Mouse (Mus musculus) limb, embryonic 15.5 days (tissue): ENCODE data around the gene Kcnn4. TPM values are rescaled to one million over a fixed set of nuclear protein-coding genes. Genes with fewer than 3 reads are reported as not detected.

Experiments
- ATAC-seq: fragments of 200-750 bp; cut with Nextera tagmentation; 2 replicates; pipeline ENCODE4 v1.8.0; 2017; ENCODE audit warnings: low read depth, moderate TSS enrichment; ENCODE audit not compliant: insufficient number of reproducible peaks, low FRiP score, low TSS enrichment
- H3K27ac ChIP-seq: fragments of 300-500 bp; sonication (generic); 2 replicates; pipeline ENCODE4 v1.5.1; 2015; ENCODE audit warnings: moderate library complexity, mild to moderate bottlenecking, inconsistent platforms
- H3K27me3 ChIP-seq: fragments of 300-500 bp; sonication (generic); 2 replicates; pipeline ENCODE4 v1.6.1; 2015; ENCODE audit warnings: inconsistent platforms
- H3K36me3 ChIP-seq: fragments of 300-500 bp; sonication (generic); 2 replicates; pipeline ENCODE4 v1.6.1; 2015; ENCODE audit warnings: inconsistent platforms
- H3K4me1 ChIP-seq: fragments of 300-500 bp; sonication (generic); 2 replicates; pipeline ENCODE4 v1.6.1; 2015; ENCODE audit warnings: inconsistent platforms
- H3K4me2 ChIP-seq: fragments of 300-500 bp; sonication (generic); 2 replicates; pipeline ENCODE4 v1.6.1; 2015; ENCODE audit warnings: mild to moderate bottlenecking, inconsistent platforms
- H3K4me3 ChIP-seq: fragments of 300-500 bp; sonication (generic); 2 replicates; pipeline ENCODE4 v1.5.1; 2015; ENCODE audit warnings: mild to moderate bottlenecking, inconsistent platforms
- H3K9ac ChIP-seq: fragments of 300-500 bp; sonication (generic); 2 replicates; pipeline ENCODE4 v1.6.1; 2015; ENCODE audit warnings: inconsistent platforms
- H3K9me3 ChIP-seq: fragments of 300-500 bp; sonication (generic); 2 replicates; pipeline ENCODE4 v1.6.1; 2016; ENCODE audit warnings: inconsistent platforms
- WGBS: fragments of 180-500 bp; shearing (Covaris S2); methylation state at CpG from one replicate; pipeline ENCODE4 v1.1.7; 2015; 5-methylcytosine and 5-hydroxymethylcytosine counted together
- polyA plus RNA-seq: library from polyadenylated mRNA; unstranded; fragments of >200 nt; fragmentation: Nextera tagmentation; extraction: Ambion mirVana; gene quantifications from 2 replicates; pipeline ENCODE4 v1.2.1, GENCODE M21; 2015

Gene Kcnn4
- polyA plus RNA-seq, 1 experiment from 2014 or later: 3.0 TPM

DNA sequence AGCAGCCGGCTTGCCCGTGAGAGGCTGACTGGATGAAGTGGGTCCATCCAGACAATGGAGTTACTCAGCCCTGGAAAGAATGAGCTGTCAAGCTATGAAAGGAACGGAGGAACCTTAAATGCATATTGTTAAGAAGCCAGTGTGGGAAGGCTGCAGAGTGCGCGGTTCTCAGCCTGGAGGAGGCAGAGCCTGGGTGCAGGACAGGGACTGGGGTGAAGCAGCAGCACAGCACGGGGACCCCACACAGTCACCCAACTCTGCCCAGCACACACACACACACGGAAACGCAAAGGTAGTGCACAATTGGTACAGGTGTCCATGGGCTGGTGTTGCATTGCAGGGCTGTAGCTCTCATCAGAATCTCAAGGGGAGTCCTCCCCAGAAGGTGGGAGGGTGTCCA lies 49.5 kb downstream of the Kcnn4 start:
- ATAC-seq: no peak
- WGBS: 92% methylated on average over 8 of the region's 8 CpGs
- peaks cover 53% of the 10 kb centered on the region for H3K36me3 ChIP-seq
- H3K9ac ChIP-seq: no peak overlapping the region
- H3K4me1 ChIP-seq: no peaks in the 10 kb centered on the region
- H3K4me2 ChIP-seq: no peak overlapping the region
- no peak overlapping the region for H3K27ac ChIP-seq
- no peaks in the 10 kb centered on the region for H3K27me3 ChIP-seq
- H3K4me3 ChIP-seq: no peak overlapping the region
- no peaks in the 10 kb centered on the region for H3K9me3 ChIP-seq

- WGBS: 80% methylated on average over 7 of the region's 7 CpGs
Observed at GRCm38 (mm10) chr7:24421648-24422047, 51.6 kb downstream of the Kcnn4 start.

GRCm38 (mm10) chr7:24422251-24422650 lies 52.2 kb downstream of the Kcnn4 start:
- no peak overlapping the region for H3K9ac ChIP-seq
- WGBS: 80% methylated on average over 8 of the region's 8 CpGs
- H3K36me3 ChIP-seq: peaks cover 37% of the 10 kb centered on the region
- H3K4me1 ChIP-seq: no peaks in the 10 kb centered on the region
- no peak overlapping the region for H3K4me2 ChIP-seq
- no peak overlapping the region for H3K27ac ChIP-seq
- no peaks in the 10 kb centered on the region for H3K27me3 ChIP-seq
- no peak for ATAC-seq
- no peak overlapping the region for H3K4me3 ChIP-seq
- H3K9me3 ChIP-seq: no peaks in the 10 kb centered on the region

More at GRCm38 (mm10) chr7:24421648-24422047, 51.6 kb downstream of the Kcnn4 start:
- peaks cover 40% of the 10 kb centered on the region for H3K36me3 ChIP-seq
- H3K9ac ChIP-seq: no peak overlapping the region
- no peak overlapping the region for H3K27ac ChIP-seq
- no peaks in the 10 kb centered on the region for H3K4me1 ChIP-seq
- no peak overlapping the region for H3K4me3 ChIP-seq
- no peaks in the 10 kb centered on the region for H3K9me3 ChIP-seq
- no peaks in the 10 kb centered on the region for H3K27me3 ChIP-seq
- no peak for ATAC-seq
- no peak overlapping the region for H3K4me2 ChIP-seq

GRCm38 (mm10) chr7:24423107-24423763 lies 53.2 kb downstream of the Kcnn4 start:
- Histone ChIP-seq H3K9me3 (no peaks in the 10 kb centered on the region), H3K36me3 (peaks cover 37% of the 10 kb centered on the region), H3K27me3 (no peaks in the 10 kb centered on the region), H3K4me3 (no peak overlapping the region), H3K4me1 (no peaks in the 10 kb centered on the region), H3K4me2 (no peak overlapping the region), H3K27ac (no peak overlapping the region), H3K9ac (no peak overlapping the region)
- 90% methylated on average over 15 of the region's 15 CpGs for WGBS
- no peak for ATAC-seq

DNA sequence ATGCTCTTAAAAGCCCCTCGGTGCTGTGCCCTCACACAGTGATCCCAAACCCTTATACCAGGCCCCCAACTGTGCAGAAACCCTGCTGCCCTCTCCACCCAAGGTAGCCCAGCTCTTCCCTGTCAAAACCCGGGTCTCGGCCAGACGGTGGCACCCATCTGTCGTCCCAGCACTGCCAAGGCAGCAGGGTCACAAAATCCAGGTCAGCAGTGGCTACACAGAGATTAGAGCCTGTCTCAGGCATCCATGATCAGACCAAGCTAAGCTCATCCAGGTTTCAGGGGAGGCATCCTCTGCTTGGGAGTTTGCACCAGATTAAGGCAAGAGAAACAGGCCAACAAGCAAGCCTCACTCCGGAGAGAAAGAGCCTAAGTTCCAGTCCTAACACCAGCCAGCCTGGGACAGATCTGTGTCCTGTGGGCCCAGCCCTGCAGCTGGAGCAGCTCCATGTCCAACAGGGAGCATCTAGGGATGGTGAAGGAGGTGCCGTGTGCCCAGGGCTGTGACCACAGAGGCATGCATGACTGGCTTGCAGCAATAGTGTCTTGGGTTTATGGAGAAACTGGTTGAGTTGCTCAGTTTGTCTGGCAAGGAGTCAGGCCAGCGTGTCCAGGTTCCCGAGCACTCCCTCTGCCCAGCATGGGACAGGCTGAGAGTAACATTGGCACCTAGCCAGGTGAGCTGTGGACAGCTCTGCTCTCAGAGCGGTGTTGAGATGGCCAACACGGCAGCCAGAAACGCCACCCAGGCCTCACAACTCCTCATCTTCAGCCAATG lies 54.1 kb downstream of the Kcnn4 start:
- no peak for ATAC-seq
- no peak overlapping the region for H3K9ac ChIP-seq
- H3K27me3 ChIP-seq: no peaks in the 10 kb centered on the region
- 73% methylated on average over 12 of the region's 12 CpGs for WGBS
- H3K36me3 ChIP-seq: peaks cover 37% of the 10 kb centered on the region
- H3K27ac ChIP-seq: no peak overlapping the region
- H3K4me2 ChIP-seq: no peak overlapping the region
- no peaks in the 10 kb centered on the region for H3K4me1 ChIP-seq
- H3K4me3 ChIP-seq: no peak overlapping the region
- no peaks in the 10 kb centered on the region for H3K9me3 ChIP-seq

GRCm38 (mm10) chr7:24425919-24426318 lies 55.9 kb downstream of the Kcnn4 start:
- H3K4me1 ChIP-seq: 0 out of 2 replicates have a peak, but pooled peaks cover 6% of the 10 kb centered on the region
- no peak overlapping the region for H3K4me2 ChIP-seq
- no peak overlapping the region for H3K9ac ChIP-seq
- H3K27me3 ChIP-seq: no peaks in the 10 kb centered on the region
- ATAC-seq: no peak
- WGBS: 69% methylated on average over 9 of the region's 9 CpGs
- H3K4me3 ChIP-seq: no peak overlapping the region
- H3K36me3 ChIP-seq: peaks cover 27% of the 10 kb centered on the region
- H3K9me3 ChIP-seq: no peaks in the 10 kb centered on the region
- no peak overlapping the region for H3K27ac ChIP-seq

GRCm38 (mm10) chr7:24427168-24427567 lies 57.1 kb downstream of the Kcnn4 start:
- H3K9me3 ChIP-seq: no peaks in the 10 kb centered on the region
- H3K9ac ChIP-seq: no peak overlapping the region
- H3K27ac ChIP-seq: no peak overlapping the region
- ATAC-seq: no peak
- no peak overlapping the region for H3K4me3 ChIP-seq
- H3K4me1 ChIP-seq: 0 out of 2 replicates have a peak, but pooled peaks cover 6% of the 10 kb centered on the region
- H3K27me3 ChIP-seq: peaks cover 4% of the 10 kb centered on the region
- peaks cover 15% of the 10 kb centered on the region for H3K36me3 ChIP-seq
- no peak overlapping the region for H3K4me2 ChIP-seq
- 94% methylated on average over 8 of the region's 8 CpGs for WGBS

- WGBS: 93% methylated on average over 5 of the region's 5 CpGs
- H3K9ac ChIP-seq: no peak overlapping the region
Observed at GRCm38 (mm10) chr7:24428725-24429124, 58.7 kb downstream of the Kcnn4 start.

DNA sequence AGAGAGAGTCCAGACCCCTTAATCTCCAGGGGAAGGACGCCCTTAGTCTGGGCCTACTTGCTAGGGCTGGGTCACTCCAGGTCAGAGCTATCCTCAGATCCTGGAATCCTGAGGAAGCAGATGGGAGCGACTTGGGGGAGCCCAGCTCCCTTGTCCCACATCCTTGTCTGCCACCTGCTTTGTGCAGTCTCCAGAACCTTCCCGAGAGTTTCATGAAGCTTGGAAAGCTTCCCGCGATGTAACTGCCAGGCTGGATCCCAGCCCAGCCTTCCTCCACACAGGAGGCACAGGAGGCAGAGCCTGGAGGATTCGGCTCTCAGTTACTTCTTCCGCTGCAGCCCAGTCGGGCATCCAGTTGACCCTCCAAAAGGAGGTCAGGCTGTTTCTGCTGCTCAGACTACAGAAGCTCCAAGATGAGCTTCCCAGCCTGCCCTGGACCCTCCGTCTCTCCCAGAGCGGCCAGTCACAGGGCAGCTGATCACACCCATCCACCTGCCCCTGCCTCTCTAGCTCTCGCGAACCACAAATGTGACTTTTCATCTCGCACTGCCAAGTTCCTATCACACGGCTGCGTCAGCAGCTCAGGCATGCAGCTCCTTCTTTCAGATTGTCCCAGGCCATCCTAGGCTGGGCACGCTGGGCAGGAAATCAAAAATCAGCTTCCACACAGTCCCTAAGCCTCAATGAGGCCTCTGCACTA lies 59.5 kb downstream of the Kcnn4 start:
- H3K4me3 ChIP-seq: no peak overlapping the region
- 0 out of 2 replicates have a peak, but pooled peaks have one; percentile 26 for ATAC-seq
- H3K36me3 ChIP-seq: no peaks in the 10 kb centered on the region
- 60% methylated on average over 16 of the region's 16 CpGs for WGBS
- no peak overlapping the region for H3K4me2 ChIP-seq
- H3K27me3 ChIP-seq: peaks cover 22% of the 10 kb centered on the region
- no peak overlapping the region for H3K9ac ChIP-seq
- peak overlapping the region; percentile 54; the same call in 1 of the 2 replicates for H3K27ac ChIP-seq
- H3K4me1 ChIP-seq: 0 out of 2 replicates have a peak, but pooled peaks cover 6% of the 10 kb centered on the region
- no peaks in the 10 kb centered on the region; the same call in 1 of the 2 replicates for H3K9me3 ChIP-seq

More at GRCm38 (mm10) chr7:24428725-24429124, 58.7 kb downstream of the Kcnn4 start:
- Histone ChIP-seq H3K27me3 (peaks cover 18% of the 10 kb centered on the region), H3K27ac (no peak overlapping the region), H3K4me3 (no peak overlapping the region), H3K4me2 (no peak overlapping the region), H3K4me1 (0 out of 2 replicates have a peak, but pooled peaks cover 6% of the 10 kb centered on the region), H3K9me3 (no peaks in the 10 kb centered on the region; the same call in 1 of the 2 replicates), H3K36me3 (peaks cover 3% of the 10 kb centered on the region; the same call in 1 of the 2 replicates)
- no peak for ATAC-seq

DNA sequence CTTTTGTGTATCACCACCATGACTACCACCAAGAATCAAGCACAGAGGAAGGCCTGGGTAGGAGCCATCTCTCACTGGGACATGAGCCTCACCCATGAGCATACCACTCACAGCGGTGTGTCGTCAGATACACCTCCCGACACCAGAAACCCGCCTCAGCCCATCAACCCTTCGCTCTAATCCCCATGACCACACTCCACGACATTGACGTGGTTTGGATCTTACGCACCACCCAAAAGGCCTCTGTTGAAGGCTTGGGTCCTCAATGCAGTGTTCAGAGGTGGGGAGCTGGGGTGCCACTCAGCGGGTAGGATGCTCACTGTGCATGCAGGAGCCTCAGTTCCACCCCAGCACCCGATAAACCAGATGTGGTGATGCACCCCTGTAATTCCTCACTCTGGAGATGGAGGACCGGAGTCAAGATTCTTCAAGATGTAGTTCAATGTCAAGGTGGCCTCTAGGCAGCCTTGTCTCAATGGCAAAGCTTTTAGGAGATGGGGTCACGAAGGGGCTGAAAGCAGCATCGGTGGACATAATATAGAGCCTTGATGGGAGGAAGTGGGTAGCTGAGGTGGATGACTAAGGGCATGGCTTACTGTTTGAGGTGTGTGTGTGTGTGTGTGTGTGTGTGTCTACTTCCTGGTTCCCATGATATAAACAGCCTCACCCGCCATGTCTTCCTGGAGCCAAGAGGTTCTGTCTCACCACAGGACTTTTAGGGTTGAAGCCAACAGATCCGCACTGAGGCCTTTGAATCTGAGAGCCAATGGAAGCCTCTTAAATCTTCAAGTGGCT lies 60.7 kb downstream of the Kcnn4 start:
- no peak for ATAC-seq
- no peak overlapping the region for H3K27ac ChIP-seq
- no peak overlapping the region for H3K4me2 ChIP-seq
- peaks cover 22% of the 10 kb centered on the region for H3K27me3 ChIP-seq
- 94% methylated on average over 15 of the region's 15 CpGs for WGBS
- 0 out of 2 replicates have a peak, but pooled peaks cover 6% of the 10 kb centered on the region for H3K4me1 ChIP-seq
- H3K9ac ChIP-seq: no peak overlapping the region
- no peak overlapping the region for H3K4me3 ChIP-seq
- H3K36me3 ChIP-seq: no peaks in the 10 kb centered on the region
- no peaks in the 10 kb centered on the region; the same call in 1 of the 2 replicates for H3K9me3 ChIP-seq

DNA sequence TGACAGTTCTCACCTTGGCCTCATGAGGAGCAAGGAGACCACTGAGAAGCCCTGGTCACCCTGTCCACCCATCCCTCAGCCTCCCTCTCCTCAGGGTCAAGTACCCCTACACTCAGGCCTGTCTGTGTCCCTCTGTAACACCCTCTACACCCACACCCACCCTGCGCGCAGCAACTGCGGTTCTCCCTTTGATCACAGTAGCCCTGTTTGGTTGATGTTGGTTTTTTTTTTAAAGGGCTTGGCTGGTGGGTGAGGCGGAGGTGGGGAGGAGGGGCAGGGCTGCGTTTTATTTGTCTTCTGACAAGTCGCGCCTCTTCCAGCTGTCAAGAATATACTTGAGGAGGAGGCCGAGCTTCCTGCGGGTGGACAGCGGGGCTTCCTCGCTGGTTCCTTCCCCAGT lies 61.6 kb downstream of the Kcnn4 start:
- H3K4me2 ChIP-seq: no peak overlapping the region
- ATAC-seq: no peak
- WGBS: 57% methylated on average over 11 of the region's 11 CpGs
- H3K36me3 ChIP-seq: no peaks in the 10 kb centered on the region
- no peaks in the 10 kb centered on the region; the same call in 1 of the 2 replicates for H3K9me3 ChIP-seq
- H3K9ac ChIP-seq: no peak overlapping the region
- peaks cover 22% of the 10 kb centered on the region for H3K27me3 ChIP-seq
- H3K27ac ChIP-seq: no peak overlapping the region
- H3K4me3 ChIP-seq: no peak overlapping the region
- 0 out of 2 replicates have a peak, but pooled peaks cover 6% of the 10 kb centered on the region for H3K4me1 ChIP-seq
